Mouse (Mus musculus) cerebral cortex, adult 2 months (tissue): ENCODE results near the gene Vps35l.

Source experiments
- WGBS: fragments of 180-500 bp; shearing (Covaris S2); methylation state at CpG from one replicate; pipeline ENCODE4 v1.1.7; 2018; 5-methylcytosine and 5-hydroxymethylcytosine counted together

The Vps35l gene

GRCm38 (mm10) chr7:118819666-118820065, 79.6 kb downstream of the Vps35l start:
- 74% methylated on average over 1 of the region's 1 CpGs for WGBS

GRCm38 (mm10) chr7:118821356-118821755, 81.3 kb downstream of the Vps35l start:
- WGBS: 48% methylated on average over 7 of the region's 7 CpGs

- WGBS: 89% methylated on average over 12 of the region's 12 CpGs
Measured at GRCm38 (mm10) chr7:118821887-118822556, 82.0 kb downstream of the Vps35l start.

GRCm38 (mm10) chr7:118824451-118824850, 84.4 kb downstream of the Vps35l start:
- 75% methylated on average over 7 of the region's 7 CpGs for WGBS

- 31% methylated on average over 5 of the region's 5 CpGs for WGBS
Measured at GRCm38 (mm10) chr7:118827975-118828416, 88.0 kb downstream of the Vps35l start.

GRCm38 (mm10) chr7:118837901-118838300, 97.9 kb downstream of the Vps35l start:
- whole genome bisulfite sequencing: 87% methylated on average over 5 of the region's 5 CpGs

GRCm38 (mm10) chr7:118841030-118841745, 101.2 kb downstream of the Vps35l start:
- 32% methylated on average over 8 of the region's 8 CpGs for WGBS

- WGBS: 14% methylated on average over 1 of the region's 1 CpGs
Measured at GRCm38 (mm10) chr7:118841796-118842195, 101.8 kb downstream of the Vps35l start.

- WGBS: 69% methylated on average over 4 of the region's 4 CpGs
Measured at GRCm38 (mm10) chr7:118842938-118843337, 102.9 kb downstream of the Vps35l start.

- 79% methylated on average over 5 of the region's 5 CpGs for WGBS
Measured at GRCm38 (mm10) chr7:118845141-118845540, 105.1 kb downstream of the Vps35l start.

GRCm38 (mm10) chr7:118846329-118846728, 106.3 kb downstream of the Vps35l start:
- 90% methylated on average over 4 of the region's 4 CpGs for WGBS

GRCm38 (mm10) chr7:118848796-118849195, 108.8 kb downstream of the Vps35l start:
- WGBS: 80% methylated on average over 10 of the region's 10 CpGs

GRCm38 (mm10) chr7:118849543-118850250, 109.7 kb downstream of the Vps35l start:
- 81% methylated on average over 5 of the region's 5 CpGs for WGBS

GRCm38 (mm10) chr7:118850676-118851290, 110.8 kb downstream of the Vps35l start:
- WGBS: 44% methylated on average over 9 of the region's 9 CpGs

- 62% methylated on average over 7 of the region's 7 CpGs for WGBS
Measured at GRCm38 (mm10) chr7:118851571-118851970, 111.5 kb downstream of the Vps35l start.

GRCm38 (mm10) chr7:118852611-118853010, 112.6 kb downstream of the Vps35l start:
- WGBS: 78% methylated on average over 4 of the region's 4 CpGs

GRCm38 (mm10) chr7:118854606-118855005, 114.6 kb downstream of the Vps35l start:
- 23% methylated on average over 3 of the region's 3 CpGs for WGBS

GRCm38 (mm10) chr7:118855171-118855876, 115.3 kb downstream of the Vps35l start, which contains the start of gene Iqck:
Gene Iqck, plus strand, starts transcription at chr7:118855752.
- under 1% methylated on average over 57 of the region's 57 CpGs for WGBS

- under 1% methylated on average over 46 of the region's 46 CpGs for WGBS
Measured at GRCm38 (mm10) chr7:118855877-118856304, 115.9 kb downstream of the Vps35l start, which contains the start of gene Knop1. Gene Knop1, minus strand, starts transcription at chr7:118856254.

- WGBS: 82% methylated on average over 1 of the region's 1 CpGs
Measured at GRCm38 (mm10) chr7:118858640-118859039, 118.6 kb downstream of the Vps35l start.

GRCm38 (mm10) chr7:118865362-118865761, 125.3 kb downstream of the Vps35l start:
- 82% methylated on average over 2 of the region's 2 CpGs for WGBS
